Mouse (Mus musculus): ENCODE results near the gene Fgf6. TPM values are rescaled to one million over a fixed set of nuclear protein-coding genes. Genes with fewer than 3 reads are reported as not detected.

The Fgf6 gene
- total and polyA plus RNA-seq, 2 experiments from 2014 or later: not detected

- no peaks in the 10 kb centered on the region for H3K9me3 ChIP-seq (replicated peaks; ENCODE audit: control insufficient read depth, low read length)
- no peak overlapping the region for H3K4me3 ChIP-seq (ENCODE audit: low read depth, low read length)
- no peak for ATAC-seq (ENCODE audit: insufficient read depth, low read depth)
- TF ChIP-seq CTCF (IDR thresholded peaks at IDR 0.05; ENCODE audit: low read depth) (no peak), EP300 (IDR thresholded peaks at IDR 0.05; ENCODE audit: low read depth) (no peak)
- no peaks in the 10 kb centered on the region for H3K36me3 ChIP-seq (replicated peaks; ENCODE audit: control insufficient read depth, insufficient read depth, low read length)
- no peak overlapping the region for H3K4me2 ChIP-seq (ENCODE audit: low read depth, low read length)
- DNase-seq (ENCODE audit: low spot score): no peak
- H3K27me3 ChIP-seq (ENCODE audit: control insufficient read depth, insufficient read depth, low read length): no peaks in the 10 kb centered on the region
- H3K27ac ChIP-seq (ENCODE audit: low read depth): no peak overlapping the region
- H3K9ac ChIP-seq (replicated peaks; ENCODE audit: low read depth, low read length): no peak overlapping the region
- peaks cover 4% of the 10 kb centered on the region for H3K4me1 ChIP-seq (ENCODE audit: control insufficient read depth, insufficient read depth)
- 81% methylated on average over 4 of the region's 4 CpGs for whole genome bisulfite sequencing
Measured at GRCm38 (mm10) chr6:127059975-127060374, 44.6 kb downstream of the Fgf6 start.

- H3K4me1 ChIP-seq (ENCODE audit: control insufficient read depth, insufficient read depth): peaks cover 9% of the 10 kb centered on the region
- 91% methylated on average over 3 of the region's 3 CpGs for WGBS
- H3K9ac ChIP-seq (replicated peaks; ENCODE audit: low read depth, low read length): no peak overlapping the region
- H3K9me3 ChIP-seq (replicated peaks; ENCODE audit: control insufficient read depth, low read length): no peaks in the 10 kb centered on the region
- ATAC-seq (ENCODE audit: insufficient read depth, low read depth) (no peak), DNase-seq (ENCODE audit: low spot score) (no peak)
- TF ChIP-seq CTCF (IDR thresholded peaks at IDR 0.05; ENCODE audit: low read depth) (no peak), EP300 (IDR thresholded peaks at IDR 0.05; ENCODE audit: low read depth) (no peak)
- H3K27ac ChIP-seq (ENCODE audit: low read depth): no peak overlapping the region
- no peak overlapping the region for H3K4me2 ChIP-seq (ENCODE audit: low read depth, low read length)
- H3K4me3 ChIP-seq (ENCODE audit: low read depth, low read length): no peak overlapping the region
- H3K27me3 ChIP-seq (ENCODE audit: control insufficient read depth, insufficient read depth, low read length): no peaks in the 10 kb centered on the region
- no peaks in the 10 kb centered on the region for H3K36me3 ChIP-seq (replicated peaks; ENCODE audit: control insufficient read depth, insufficient read depth, low read length)
Measured at GRCm38 (mm10) chr6:127063915-127064314, 48.5 kb downstream of the Fgf6 start.

- WGBS: under 1% methylated on average over 14 of the region's 14 CpGs
- Histone ChIP-seq H3K4me1 (ENCODE audit: control insufficient read depth, insufficient read depth) (peaks cover 9% of the 10 kb centered on the region), H3K9me3 (replicated peaks; ENCODE audit: control insufficient read depth, low read length) (no peaks in the 10 kb centered on the region), H3K27ac (ENCODE audit: low read depth) (no peak overlapping the region), H3K9ac (replicated peaks; ENCODE audit: low read depth, low read length) (0 out of 2 replicates have a peak overlapping the region, but pooled peaks have one; percentile 6), H3K4me3 (ENCODE audit: low read depth, low read length) (peak overlapping the region; percentile 24), H3K36me3 (replicated peaks; ENCODE audit: control insufficient read depth, insufficient read depth, low read length) (no peaks in the 10 kb centered on the region), H3K4me2 (ENCODE audit: low read depth, low read length) (peak overlapping the region; percentile 64), H3K27me3 (ENCODE audit: control insufficient read depth, insufficient read depth, low read length) (no peaks in the 10 kb centered on the region)
- TF ChIP-seq CTCF (IDR thresholded peaks at IDR 0.05; ENCODE audit: low read depth): peak; percentile 24; the same call in 1 of the 2 replicates
- TF ChIP-seq EP300 (IDR thresholded peaks at IDR 0.05; ENCODE audit: low read depth): no peak
- DNase-seq (ENCODE audit: low spot score): peak; percentile 51
- peak; percentile 81 for ATAC-seq (ENCODE audit: insufficient read depth, low read depth)
Measured at GRCm38 (mm10) chr6:127064815-127065214, 49.4 kb downstream of the Fgf6 start.

- peak; percentile 64; the same call in 1 of the 2 replicates for ATAC-seq (ENCODE audit: insufficient read depth, low read depth)
- Histone ChIP-seq H3K9me3 (replicated peaks; ENCODE audit: control insufficient read depth, low read length) (no peaks in the 10 kb centered on the region), H3K27ac (ENCODE audit: low read depth) (no peak within 1 kb of the TSS), H3K9ac (replicated peaks; ENCODE audit: low read depth, low read length) (no peak within 1 kb of the TSS), H3K4me2 (ENCODE audit: low read depth, low read length) (no peak within 1 kb of the TSS), H3K4me1 (ENCODE audit: control insufficient read depth, insufficient read depth) (0 out of 2 replicates have a peak, but pooled peaks cover 5% of the 10 kb centered on the region), H3K36me3 (replicated peaks; ENCODE audit: control insufficient read depth, insufficient read depth, low read length) (no peaks in the 10 kb centered on the region), H3K4me3 (ENCODE audit: low read depth, low read length) (no peak within 1 kb of the TSS), H3K27me3 (ENCODE audit: control insufficient read depth, insufficient read depth, low read length) (peaks cover 2% of the 10 kb centered on the region; the same call in 1 of the 2 replicates)
- TF ChIP-seq CTCF (IDR thresholded peaks at IDR 0.05; ENCODE audit: low read depth): no peak
- no peak for TF ChIP-seq EP300 (IDR thresholded peaks at IDR 0.05; ENCODE audit: low read depth)
- WGBS: 13% methylated on average over 5 of the region's 5 CpGs
- DNase-seq (ENCODE audit: low spot score): no peak
Measured at GRCm38 (mm10) chr6:127072817-127073216, 57.4 kb downstream of the Fgf6 start, which contains the start of gene Fgf23. TSS of gene Fgf23 (plus strand) at chr6:127072902.

Other genes with a start within 250 kb of the Fgf6 start
- gene Ndufa9, start 166.4 kb upstream of the Fgf6 start, total RNA-seq (2014; rRNA removed; ENCODE audit: low replicate concordance): 532 and 638 TPM in 2 replicates
- gene Ndufa9, start 166.4 kb upstream of the Fgf6 start, polyA plus RNA-seq (2015; fragmentation: Nextera tagmentation; extraction: Ambion mirVana): 799 and 823 TPM in 2 replicates
- not detected in 2 replicates for gene Akap3, start 162.5 kb upstream of the Fgf6 start, total RNA-seq (2014; rRNA removed; ENCODE audit: low replicate concordance)
- gene Akap3, start 162.5 kb upstream of the Fgf6 start, polyA plus RNA-seq (2015; fragmentation: Nextera tagmentation; extraction: Ambion mirVana): not detected in 2 replicates
- not detected in 2 replicates for gene Dyrk4, start 93.7 kb upstream of the Fgf6 start, total RNA-seq (2014; rRNA removed; ENCODE audit: low replicate concordance)
- 0.05 and 0.15 TPM in 2 replicates for gene Dyrk4, start 93.7 kb upstream of the Fgf6 start, polyA plus RNA-seq (2015; fragmentation: Nextera tagmentation; extraction: Ambion mirVana)
- gene Rad51ap1, start 76.0 kb upstream of the Fgf6 start, total RNA-seq (2014; rRNA removed; ENCODE audit: low replicate concordance): 12.9 and 14.9 TPM in 2 replicates
- gene Rad51ap1, start 76.0 kb upstream of the Fgf6 start, polyA plus RNA-seq (2015; fragmentation: Nextera tagmentation; extraction: Ambion mirVana): 9.4 and 9.5 TPM in 2 replicates
- 3.8 and 5.3 TPM in 2 replicates for gene D6Wsu163e, start 75.6 kb upstream of the Fgf6 start, total RNA-seq (2014; rRNA removed; ENCODE audit: low replicate concordance)
- gene D6Wsu163e, start 75.6 kb upstream of the Fgf6 start, polyA plus RNA-seq (2015; fragmentation: Nextera tagmentation; extraction: Ambion mirVana): 10.7 and 11.9 TPM in 2 replicates
- gene Fgf23, start 57.3 kb downstream of the Fgf6 start, total RNA-seq (2014; rRNA removed; ENCODE audit: low replicate concordance): 1.1 TPM in 1 of 2 replicates, not detected in the other
- 0.05 TPM in 1 of 2 replicates, not detected in the other for gene Fgf23, start 57.3 kb downstream of the Fgf6 start, polyA plus RNA-seq (2015; fragmentation: Nextera tagmentation; extraction: Ambion mirVana)
- gene Tigar, start 94.0 kb downstream of the Fgf6 start, total RNA-seq (2014; rRNA removed; ENCODE audit: low replicate concordance): 9.0 and 21.1 TPM in 2 replicates
- gene Tigar, start 94.0 kb downstream of the Fgf6 start, polyA plus RNA-seq (2015; fragmentation: Nextera tagmentation; extraction: Ambion mirVana): 14.4 and 15.6 TPM in 2 replicates
- 31.1 and 34.5 TPM in 2 replicates for gene Ccnd2, start 136.6 kb downstream of the Fgf6 start, total RNA-seq (2014; rRNA removed; ENCODE audit: low replicate concordance)
- 383 and 392 TPM in 2 replicates for gene Ccnd2, start 136.6 kb downstream of the Fgf6 start, polyA plus RNA-seq (2015; fragmentation: Nextera tagmentation; extraction: Ambion mirVana)